Comparison of ENCODE assay signal across 31 mouse cellular contexts in the genomic region with DNA sequence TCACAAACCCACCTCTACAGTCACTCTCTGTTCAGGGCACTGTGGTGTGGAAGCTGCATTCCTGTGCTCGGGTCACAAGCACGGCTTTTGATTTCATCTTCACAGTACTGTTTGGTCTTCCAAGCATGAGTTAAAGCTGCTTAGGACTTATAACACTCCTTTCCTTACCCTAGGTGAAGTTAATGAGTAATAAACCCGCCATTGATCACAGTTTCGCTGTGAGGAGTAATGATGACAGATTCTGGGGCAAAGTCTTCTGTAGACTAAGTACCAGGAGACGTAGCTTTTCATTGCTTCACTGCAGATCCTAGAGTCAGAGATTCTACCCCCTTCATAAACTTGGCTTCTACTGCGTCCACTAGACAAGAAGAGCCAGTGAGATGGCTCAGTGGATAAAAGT. TPM values are rescaled to one million over a fixed set of nuclear protein-coding genes. Genes with fewer than 3 reads are reported as not detected.
A peak's percentile ranks its signal among the peaks of the same experiment; 100 is the strongest.
DNase-seq lines count a peak whose midpoint lies in the region; ATAC-seq lines count a peak whose summit lies in the region.
"Had no signal": no experiment of that assay in that cellular context is flagged by ENCODE, and none has a peak within 500 bp of the region (broad histone marks: within the 10 kb centered on the region; RNA-seq: fewer than 3 reads in every experiment).

No protein-coding gene starts in this region.

- WGBS in midbrain, embryonic 11.5 days: 91% methylated on average over 6 of the region's 6 CpGs
- WGBS in midbrain, embryonic 10.5 days: 92% methylated on average over 6 of the region's 6 CpGs
- 81% methylated on average over 6 of the region's 6 CpGs for WGBS in liver, embryonic 15.5 days (ENCODE audit: insufficient replicate concordance)
- 55% methylated on average over 6 of the region's 6 CpGs for WGBS in stomach, embryonic 16.5 days

- no peak overlapping the region for H3K4me3 ChIP-seq in midbrain, embryonic 11.5 days (ENCODE audit: low read depth, low read length)
- no peak overlapping the region for H3K4me3 ChIP-seq in midbrain, embryonic 10.5 days
- H3K4me3 ChIP-seq in liver, embryonic 15.5 days (replicated peaks): no peak overlapping the region
- no peak overlapping the region for H3K4me3 ChIP-seq in stomach, embryonic 16.5 days (replicated peaks; ENCODE audit: low read length)
- H3K4me3 ChIP-seq: embryonic facial prominence, embryonic 13.5 days; forebrain, embryonic 10.5 days; gastrocnemius, adult 2 months; heart, embryonic 13.5 days; left cerebral cortex, adult 2 months; limb, embryonic 12.5 days; megakaryocyte, embryonic 14.5 days had no signal

- DNase-seq in midbrain, embryonic 11.5 days (ENCODE audit: low spot score, missing footprints): peak; percentile 17
- DNase-seq in midbrain, embryonic 10.5 days (ENCODE audit: low spot score): no peak
- DNase-seq in layer of hippocampus, postnatal 25 days (ENCODE audit: extremely low spot score in 1 of 2, low spot score in 1 of 2): no peak
- DNase-seq in adrenal gland, postnatal 14 days: no peak
- no peak for DNase-seq in gastrocnemius, postnatal 10 days
- DNase-seq: adrenal gland, postnatal 36 days; cerebellum, adult 18-20 months; cerebellum, postnatal 10 days; gastrocnemius, adult 2 months; heart, postnatal 10 days; kidney, adult 9 months; kidney, postnatal 14 days; lung, adult 18-20 months; lung, postnatal 4 days; midbrain, embryonic 14.5 days; retina, postnatal 1 day; right cerebral cortex, postnatal 25 days; thymus, postnatal 14 days had no signal

- no peaks in the 10 kb centered on the region for H3K9me3 ChIP-seq in midbrain, embryonic 11.5 days (ENCODE audit: control insufficient read depth, low read length)
- no peaks in the 10 kb centered on the region for H3K9me3 ChIP-seq in midbrain, embryonic 10.5 days (replicated peaks)
- H3K9me3 ChIP-seq in liver, embryonic 15.5 days (replicated peaks): no peaks in the 10 kb centered on the region
- H3K9me3 ChIP-seq in stomach, embryonic 16.5 days (replicated peaks; ENCODE audit: control insufficient read depth, low read length): no peaks in the 10 kb centered on the region
- H3K9me3 ChIP-seq: embryonic facial prominence, embryonic 13.5 days; forebrain, embryonic 10.5 days; heart, embryonic 13.5 days; limb, embryonic 12.5 days; megakaryocyte, embryonic 14.5 days had no signal

- ATAC-seq in midbrain, embryonic 11.5 days (ENCODE audit: low FRiP score): no peak
- ATAC-seq in liver, embryonic 15.5 days (ENCODE audit: insufficient read depth): no peak
- peak; percentile 56; the same call in 1 of the 2 replicates for ATAC-seq in stomach, embryonic 16.5 days (ENCODE audit: insufficient read depth, low FRiP score)
- ATAC-seq: CD4-positive, CD25-positive, alpha-beta regulatory T cell, adult 4 months; forebrain, embryonic 16.5 days; lung, postnatal 0 days had no signal

- H3K36me3 ChIP-seq in midbrain, embryonic 11.5 days (ENCODE audit: control insufficient read depth, insufficient read depth, low read length): no peaks in the 10 kb centered on the region
- H3K36me3 ChIP-seq in midbrain, embryonic 10.5 days: no peaks in the 10 kb centered on the region
- peaks cover 100% of the 10 kb centered on the region for H3K36me3 ChIP-seq in liver, embryonic 15.5 days (replicated peaks)
- no peaks in the 10 kb centered on the region for H3K36me3 ChIP-seq in stomach, embryonic 16.5 days (ENCODE audit: control insufficient read depth, insufficient read depth, low read length)
- H3K36me3 ChIP-seq: embryonic facial prominence, embryonic 13.5 days; forebrain, embryonic 10.5 days; limb, embryonic 12.5 days had no signal

- H3K27ac ChIP-seq in midbrain, embryonic 11.5 days (ENCODE audit: low read depth, low read length): no peak overlapping the region
- H3K27ac ChIP-seq in midbrain, embryonic 10.5 days (replicated peaks): no peak overlapping the region
- 0 out of 2 replicates have a peak overlapping the region, but pooled peaks have one; percentile 7 for H3K27ac ChIP-seq in liver, embryonic 15.5 days (replicated peaks)
- 0 out of 2 replicates have a peak overlapping the region, but pooled peaks have one; percentile 10 for H3K27ac ChIP-seq in stomach, embryonic 16.5 days (ENCODE audit: low read length)
- H3K27ac ChIP-seq: embryonic facial prominence, embryonic 13.5 days; forebrain, embryonic 10.5 days; gastrocnemius, adult 2 months; heart, embryonic 13.5 days; hindbrain, embryonic 14.5 days; left cerebral cortex, adult 2 months; limb, embryonic 12.5 days had no signal

- no peaks in the 10 kb centered on the region for H3K27me3 ChIP-seq in midbrain, embryonic 11.5 days (ENCODE audit: control insufficient read depth, insufficient read depth, low read length)
- H3K27me3 ChIP-seq in midbrain, embryonic 10.5 days (ENCODE audit: low read depth, poor library complexity, severe bottlenecking): no peaks in the 10 kb centered on the region
- H3K27me3 ChIP-seq in liver, embryonic 15.5 days: no peaks in the 10 kb centered on the region
- no peaks in the 10 kb centered on the region for H3K27me3 ChIP-seq in stomach, embryonic 16.5 days (ENCODE audit: control insufficient read depth, insufficient read depth, low read length)
- H3K27me3 ChIP-seq: embryonic facial prominence, embryonic 13.5 days; heart, embryonic 13.5 days; limb, embryonic 12.5 days; megakaryocyte, embryonic 14.5 days had no signal

- no peak overlapping the region for H3K9ac ChIP-seq in midbrain, embryonic 11.5 days (ENCODE audit: low read length)
- H3K9ac ChIP-seq in liver, embryonic 15.5 days: no peak overlapping the region
- no peak overlapping the region for H3K9ac ChIP-seq in stomach, embryonic 16.5 days (ENCODE audit: low read length)
- H3K9ac ChIP-seq: embryonic facial prominence, embryonic 13.5 days; heart, embryonic 13.5 days; hindbrain, embryonic 14.5 days; limb, embryonic 12.5 days had no signal

- H3K4me1 ChIP-seq in midbrain, embryonic 11.5 days (ENCODE audit: control insufficient read depth, insufficient read depth, low read length): no peaks in the 10 kb centered on the region
- peaks cover 4% of the 10 kb centered on the region; the same call in 1 of the 2 replicates for H3K4me1 ChIP-seq in midbrain, embryonic 10.5 days
- peaks cover 40% of the 10 kb centered on the region for H3K4me1 ChIP-seq in liver, embryonic 15.5 days (replicated peaks)
- no peaks in the 10 kb centered on the region for H3K4me1 ChIP-seq in stomach, embryonic 16.5 days (ENCODE audit: control insufficient read depth, insufficient read depth, low read length)
- H3K4me1 ChIP-seq: embryonic facial prominence, embryonic 13.5 days; heart, embryonic 13.5 days; limb, embryonic 12.5 days had no signal

- H3K4me2 ChIP-seq in midbrain, embryonic 11.5 days: no peak overlapping the region
- H3K4me2 ChIP-seq in liver, embryonic 15.5 days: no peak overlapping the region
- no peak overlapping the region for H3K4me2 ChIP-seq in stomach, embryonic 16.5 days (ENCODE audit: low read depth, low read length)
- H3K4me2 ChIP-seq: embryonic facial prominence, embryonic 13.5 days; heart, embryonic 13.5 days; hindbrain, embryonic 14.5 days; limb, embryonic 12.5 days had no signal

RNA-seq across cellular contexts. Expression of gene Zc3hav1, which starts 19.1 kb away (rescaled TPM):
- polyA plus RNA-seq in midbrain, embryonic 11.5 days (2014; fragmentation: Nextera tagmentation; extraction: Ambion mirVana): 1.7 and 2.2 TPM in 2 replicates
- polyA plus RNA-seq in midbrain, embryonic 10.5 days (2016; fragmentation: Nextera tagmentation; extraction: Ambion mirVana): 2.1 and 2.4 TPM in 2 replicates
- polyA plus RNA-seq in liver, embryonic 15.5 days (2015; fragmentation: Nextera tagmentation; extraction: Ambion mirVana): 23.4 and 23.6 TPM in 2 replicates
- polyA plus RNA-seq in stomach, embryonic 16.5 days (2015; fragmentation: Nextera tagmentation; extraction: Ambion mirVana): 10.0 and 12.3 TPM in 2 replicates
- total RNA-seq in layer of hippocampus, postnatal 25 days (2021): 1 to 10 TPM; 2.7 to 3.0 TPM
- total RNA-seq in adrenal gland, postnatal 14 days (2021): 45.0 and 49.5 TPM in 2 replicates
- total RNA-seq in gastrocnemius, postnatal 10 days (2021): 10 to 100 TPM in 1 of 2 experiments, 1 to 10 TPM in 1; 9.1 to 11.2 TPM

RNA-seq across cellular contexts. Expression of gene Zc3hav1l, which starts 36.2 kb away (rescaled TPM):
- polyA plus RNA-seq in midbrain, embryonic 11.5 days (2014; fragmentation: Nextera tagmentation; extraction: Ambion mirVana): 12.1 and 13.1 TPM in 2 replicates
- polyA plus RNA-seq in midbrain, embryonic 10.5 days (2016; fragmentation: Nextera tagmentation; extraction: Ambion mirVana): 12.9 and 13.6 TPM in 2 replicates
- 1.4 and 1.5 TPM in 2 replicates for polyA plus RNA-seq in liver, embryonic 15.5 days (2015; fragmentation: Nextera tagmentation; extraction: Ambion mirVana)
- 6.9 and 7.0 TPM in 2 replicates for polyA plus RNA-seq in stomach, embryonic 16.5 days (2015; fragmentation: Nextera tagmentation; extraction: Ambion mirVana)
- 1 to 10 TPM; 3.5 to 4.3 TPM for total RNA-seq in layer of hippocampus, postnatal 25 days (2021)
- total RNA-seq in adrenal gland, postnatal 14 days (2021): 4.3 and 5.0 TPM in 2 replicates
- total RNA-seq in gastrocnemius, postnatal 10 days (2021): 1 to 10 TPM; 4.3 to 6.5 TPM
- total RNA-seq: monocyte, adult 5-6 weeks had no signal

RNA-seq across cellular contexts. Expression of gene Ttc26, which starts 46.0 kb away (rescaled TPM):
- polyA plus RNA-seq in midbrain, embryonic 11.5 days (2014; fragmentation: Nextera tagmentation; extraction: Ambion mirVana): 10.9 and 13.9 TPM in 2 replicates
- 14.6 and 15.6 TPM in 2 replicates for polyA plus RNA-seq in midbrain, embryonic 10.5 days (2016; fragmentation: Nextera tagmentation; extraction: Ambion mirVana)
- polyA plus RNA-seq in liver, embryonic 15.5 days (2015; fragmentation: Nextera tagmentation; extraction: Ambion mirVana): 0.23 and 0.30 TPM in 2 replicates
- 4.6 and 5.6 TPM in 2 replicates for polyA plus RNA-seq in stomach, embryonic 16.5 days (2015; fragmentation: Nextera tagmentation; extraction: Ambion mirVana)
- total RNA-seq in layer of hippocampus, postnatal 25 days (2021): 10 to 100 TPM in 1 of 2 experiments, 1 to 10 TPM in 1; 9.0 to 11.8 TPM
- total RNA-seq in adrenal gland, postnatal 14 days (2021): 1.6 and 3.3 TPM in 2 replicates
- 1 to 10 TPM; 1.3 to 2.4 TPM for total RNA-seq in gastrocnemius, postnatal 10 days (2021)
- total RNA-seq: monocyte, adult 5-6 weeks had no signal
- polyA plus RNA-seq: CD4-positive, CD25-positive, alpha-beta regulatory T cell, adult 4 months had no signal

Comparison
In these comparisons a context has a peak if more than half of its experiments do, and no peak if none do; other contexts are left out.
1. H3K27ac ChIP-seq: peak in liver, embryonic 15.5 days (single experiment) and stomach, embryonic 16.5 days (single experiment); none in midbrain, embryonic 11.5 days (single experiment) and midbrain, embryonic 10.5 days (single experiment).